Mouse (Mus musculus) spleen, adult 2 months (tissue): ENCODE measurements around the gene Auts2. TPM values are rescaled to one million over a fixed set of nuclear protein-coding genes. Genes with fewer than 3 reads are reported as not detected.

ENCODE experiments used
- DNase-seq, 2 experiments: peaks; one replicate each; pipeline versions ENCODE4 v3.0.0 to v3.0.0-alpha.2; 2012 to 2021; ENCODE audit warnings: low spot score in 2 of 2, low read depth in 1 of 2
- H3K27ac ChIP-seq: fragments of 200-500 bp; 2 replicates; pipeline ENCODE4 v1.5.1; 2012; ENCODE audit warnings: low read length, inconsistent platforms; ENCODE audit not compliant: insufficient read depth
- H3K27me3 ChIP-seq: fragments of 200-500 bp; 2 replicates; pipeline ENCODE4 v1.6.1; 2012; ENCODE audit warnings: mild to moderate bottlenecking, moderate library complexity, low read length, inconsistent platforms; ENCODE audit not compliant: control insufficient read depth, insufficient read depth
- H3K36me3 ChIP-seq: fragments of 200-500 bp; 2 replicates; pipeline ENCODE4 v1.6.1; 2012; ENCODE audit warnings: mild to moderate bottlenecking, low read length, inconsistent platforms; ENCODE audit not compliant: control insufficient read depth, insufficient read depth
- H3K4me1 ChIP-seq: fragments of 200-500 bp; 2 replicates; pipeline ENCODE4 v1.6.1; 2011; ENCODE audit warnings: inconsistent platforms; ENCODE audit not compliant: control insufficient read depth, insufficient read depth, insufficient read length
- H3K4me3 ChIP-seq: fragments of 200-500 bp; 2 replicates; pipeline ENCODE4 v1.5.1; 2011; ENCODE audit warnings: mild to moderate bottlenecking, inconsistent platforms; ENCODE audit not compliant: insufficient read depth, insufficient read length; ENCODE audit errors: extremely low read depth
- CTCF ChIP-seq: fragments of 200-500 bp; IDR thresholded peaks from 2 replicates; pipeline ENCODE4 v1.5.1; 2011; ENCODE audit warnings: mild to moderate bottlenecking, inconsistent platforms; ENCODE audit not compliant: insufficient read depth, insufficient read length, insufficient replicate concordance; ENCODE audit errors: extremely low read depth
- POLR2A ChIP-seq: fragments of 200-500 bp; IDR thresholded peaks from 2 replicates; pipeline ENCODE4 v1.6.1; 2011; ENCODE audit warnings: low read depth, low read length, inconsistent platforms
- WGBS: fragments of 180-500 bp; shearing (Covaris S2); methylation state at CpG from one replicate; pipeline ENCODE4 v1.1.7; 2018; 5-methylcytosine and 5-hydroxymethylcytosine counted together
- polyA plus RNA-seq: library from polyadenylated mRNA; depleted of rRNA; stranded (reverse); fragments of >200 nt; gene quantifications from 2 replicates; pipeline ENCODE4 v1.2.3, GENCODE M21; 2012

Auts2 gene
- polyA plus RNA-seq, 1 experiment = 1.3 TPM

- no peaks in the 10 kb centered on the region for H3K36me3 ChIP-seq
These were observed 1147.4 kb downstream of the Auts2 start for GRCm38 (mm10) chr5:131395756-131396155.

More at GRCm38 (mm10) chr5:131395756-131396155, 1147.4 kb downstream of the Auts2 start:
- 89% methylated on average over 8 of the region's 8 CpGs for WGBS
- Histone ChIP-seq H3K4me3 (no peak overlapping the region), H3K27me3 (no peaks in the 10 kb centered on the region), H3K27ac (no peak overlapping the region), H3K4me1 (no peaks in the 10 kb centered on the region)
- no peak for DNase-seq
- TF ChIP-seq CTCF = no peak
- no peak for TF ChIP-seq POLR2A
